Mouse (Mus musculus) limb, embryonic 15.5 days (tissue): Measurements from ENCODE around the gene Zfp69. TPM values are rescaled to one million over a fixed set of nuclear protein-coding genes. Genes with fewer than 3 reads are reported as not detected.

Source experiments
- ATAC-seq: fragments of 200-750 bp; cut with Nextera tagmentation; 2 replicates; pipeline ENCODE4 v1.8.0; 2017; ENCODE audit warnings: low read depth, moderate TSS enrichment; ENCODE audit not compliant: insufficient number of reproducible peaks, low FRiP score, low TSS enrichment
- H3K27ac ChIP-seq: fragments of 300-500 bp; sonication (generic); 2 replicates; pipeline ENCODE4 v1.5.1; 2015; ENCODE audit warnings: moderate library complexity, mild to moderate bottlenecking, inconsistent platforms
- H3K27me3 ChIP-seq: fragments of 300-500 bp; sonication (generic); 2 replicates; pipeline ENCODE4 v1.6.1; 2015; ENCODE audit warnings: inconsistent platforms
- H3K36me3 ChIP-seq: fragments of 300-500 bp; sonication (generic); 2 replicates; pipeline ENCODE4 v1.6.1; 2015; ENCODE audit warnings: inconsistent platforms
- H3K4me1 ChIP-seq: fragments of 300-500 bp; sonication (generic); 2 replicates; pipeline ENCODE4 v1.6.1; 2015; ENCODE audit warnings: inconsistent platforms
- H3K4me2 ChIP-seq: fragments of 300-500 bp; sonication (generic); 2 replicates; pipeline ENCODE4 v1.6.1; 2015; ENCODE audit warnings: mild to moderate bottlenecking, inconsistent platforms
- H3K4me3 ChIP-seq: fragments of 300-500 bp; sonication (generic); 2 replicates; pipeline ENCODE4 v1.5.1; 2015; ENCODE audit warnings: mild to moderate bottlenecking, inconsistent platforms
- H3K9ac ChIP-seq: fragments of 300-500 bp; sonication (generic); 2 replicates; pipeline ENCODE4 v1.6.1; 2015; ENCODE audit warnings: inconsistent platforms
- H3K9me3 ChIP-seq: fragments of 300-500 bp; sonication (generic); 2 replicates; pipeline ENCODE4 v1.6.1; 2016; ENCODE audit warnings: inconsistent platforms
- WGBS: fragments of 180-500 bp; shearing (Covaris S2); methylation state at CpG from one replicate; pipeline ENCODE4 v1.1.7; 2015; 5-methylcytosine and 5-hydroxymethylcytosine counted together
- polyA plus RNA-seq: library from polyadenylated mRNA; unstranded; fragments of >200 nt; fragmentation: Nextera tagmentation; extraction: Ambion mirVana; gene quantifications from 2 replicates; pipeline ENCODE4 v1.2.1, GENCODE M21; 2015

The Zfp69 gene
- polyA plus RNA-seq, 1 experiment from 2014 or later: 8.2 TPM

- no peaks in the 10 kb centered on the region for H3K27me3 ChIP-seq
- H3K4me3 ChIP-seq: no peak overlapping the region
- peaks cover 2% of the 10 kb centered on the region; the same call in 1 of the 2 replicates for H3K4me1 ChIP-seq
- no peak overlapping the region for H3K4me2 ChIP-seq
- H3K9me3 ChIP-seq: peaks cover 4% of the 10 kb centered on the region; the same call in 1 of the 2 replicates
- no peak overlapping the region for H3K9ac ChIP-seq
- WGBS: 95% methylated on average over 8 of the region's 8 CpGs
- H3K27ac ChIP-seq: no peak overlapping the region
- peaks cover 31% of the 10 kb centered on the region for H3K36me3 ChIP-seq
- no peak for ATAC-seq
Observed at GRCm38 (mm10) chr4:120921461-120921860, 30.0 kb downstream of the Zfp69 start.

- Histone ChIP-seq H3K4me1 (no peaks in the 10 kb centered on the region), H3K9ac (no peak overlapping the region), H3K4me2 (no peak overlapping the region), H3K27ac (no peak overlapping the region), H3K4me3 (no peak overlapping the region), H3K9me3 (no peaks in the 10 kb centered on the region), H3K36me3 (peaks cover 2% of the 10 kb centered on the region; the same call in 1 of the 2 replicates), H3K27me3 (no peaks in the 10 kb centered on the region)
- no peak for ATAC-seq
- WGBS: 60% methylated on average over 4 of the region's 4 CpGs
Observed at GRCm38 (mm10) chr4:120914501-120914900, 37.0 kb downstream of the Zfp69 start.

- Histone ChIP-seq H3K9ac (no peak overlapping the region), H3K27me3 (no peaks in the 10 kb centered on the region), H3K4me3 (no peak overlapping the region), H3K27ac (no peak overlapping the region), H3K36me3 (no peaks in the 10 kb centered on the region), H3K4me1 (no peaks in the 10 kb centered on the region), H3K4me2 (no peak overlapping the region), H3K9me3 (no peaks in the 10 kb centered on the region)
- no peak for ATAC-seq
- WGBS: 61% methylated on average over 1 of the region's 1 CpGs
Observed at GRCm38 (mm10) chr4:120913861-120914260, 37.6 kb downstream of the Zfp69 start.

GRCm38 (mm10) chr4:120913443-120913842, 38.1 kb downstream of the Zfp69 start:
- H3K9ac ChIP-seq: no peak overlapping the region
- no peak overlapping the region for H3K4me2 ChIP-seq
- no peaks in the 10 kb centered on the region for H3K9me3 ChIP-seq
- no peak overlapping the region for H3K4me3 ChIP-seq
- no peak overlapping the region for H3K27ac ChIP-seq
- H3K27me3 ChIP-seq: no peaks in the 10 kb centered on the region
- no peaks in the 10 kb centered on the region for H3K4me1 ChIP-seq
- ATAC-seq: no peak
- no peaks in the 10 kb centered on the region for H3K36me3 ChIP-seq
- 69% methylated on average over 8 of the region's 8 CpGs for WGBS

- H3K4me2 ChIP-seq: no peak overlapping the region
- H3K27me3 ChIP-seq: no peaks in the 10 kb centered on the region
- H3K4me3 ChIP-seq: no peak overlapping the region
- H3K9me3 ChIP-seq: no peaks in the 10 kb centered on the region
- H3K4me1 ChIP-seq: no peaks in the 10 kb centered on the region
- ATAC-seq: no peak
- H3K36me3 ChIP-seq: no peaks in the 10 kb centered on the region
- H3K27ac ChIP-seq: no peak overlapping the region
- WGBS: 42% methylated on average over 4 of the region's 4 CpGs
- H3K9ac ChIP-seq: no peak overlapping the region
Observed at GRCm38 (mm10) chr4:120912866-120913265, 38.6 kb downstream of the Zfp69 start.

- Histone ChIP-seq H3K4me2 (no peak overlapping the region), H3K4me3 (no peak overlapping the region)
- 79% methylated on average over 6 of the region's 6 CpGs for WGBS
Observed at GRCm38 (mm10) chr4:120911086-120911485, 40.4 kb downstream of the Zfp69 start.

GRCm38 (mm10) chr4:120909558-120910150, 41.8 kb downstream of the Zfp69 start:
- no peaks in the 10 kb centered on the region for H3K9me3 ChIP-seq
- no peak overlapping the region for H3K9ac ChIP-seq
- H3K4me3 ChIP-seq: no peak overlapping the region
- H3K27me3 ChIP-seq: no peaks in the 10 kb centered on the region
- H3K36me3 ChIP-seq: no peaks in the 10 kb centered on the region
- H3K4me1 ChIP-seq: no peaks in the 10 kb centered on the region
- no peak for ATAC-seq
- H3K27ac ChIP-seq: no peak overlapping the region
- 28% methylated on average over 15 of the region's 15 CpGs for WGBS
- H3K4me2 ChIP-seq: no peak overlapping the region

More at GRCm38 (mm10) chr4:120911086-120911485, 40.4 kb downstream of the Zfp69 start:
- Histone ChIP-seq H3K9me3 (no peaks in the 10 kb centered on the region), H3K27me3 (no peaks in the 10 kb centered on the region), H3K36me3 (no peaks in the 10 kb centered on the region), H3K27ac (no peak overlapping the region), H3K9ac (no peak overlapping the region), H3K4me1 (no peaks in the 10 kb centered on the region)
- no peak for ATAC-seq

- 69% methylated on average over 5 of the region's 5 CpGs for WGBS
- Histone ChIP-seq H3K9ac (no peak overlapping the region), H3K27me3 (no peaks in the 10 kb centered on the region), H3K36me3 (no peaks in the 10 kb centered on the region), H3K4me1 (no peaks in the 10 kb centered on the region), H3K9me3 (no peaks in the 10 kb centered on the region), H3K27ac (no peak overlapping the region), H3K4me3 (no peak overlapping the region), H3K4me2 (no peak overlapping the region)
- ATAC-seq: no peak
Observed at GRCm38 (mm10) chr4:120905644-120906043, 45.9 kb downstream of the Zfp69 start.

GRCm38 (mm10) chr4:120904533-120904932, 47.0 kb downstream of the Zfp69 start:
- H3K27ac ChIP-seq: no peak overlapping the region
- H3K9ac ChIP-seq: no peak overlapping the region
- no peaks in the 10 kb centered on the region for H3K9me3 ChIP-seq
- no peaks in the 10 kb centered on the region for H3K27me3 ChIP-seq
- H3K4me1 ChIP-seq: no peaks in the 10 kb centered on the region
- no peak for ATAC-seq
- H3K4me3 ChIP-seq: no peak overlapping the region
- 75% methylated on average over 4 of the region's 4 CpGs for WGBS
- H3K36me3 ChIP-seq: no peaks in the 10 kb centered on the region
- no peak overlapping the region for H3K4me2 ChIP-seq

GRCm38 (mm10) chr4:120895810-120896584, 55.5 kb downstream of the Zfp69 start:
- Histone ChIP-seq H3K9me3 (no peaks in the 10 kb centered on the region), H3K27ac (no peak overlapping the region), H3K4me2 (no peak overlapping the region), H3K36me3 (no peaks in the 10 kb centered on the region), H3K27me3 (no peaks in the 10 kb centered on the region), H3K4me3 (no peak overlapping the region), H3K4me1 (no peaks in the 10 kb centered on the region; the same call in 1 of the 2 replicates), H3K9ac (no peak overlapping the region)
- no peak for ATAC-seq
- WGBS: 71% methylated on average over 7 of the region's 7 CpGs

GRCm38 (mm10) chr4:120895226-120895625, 56.3 kb downstream of the Zfp69 start:
- no peaks in the 10 kb centered on the region for H3K27me3 ChIP-seq
- no peaks in the 10 kb centered on the region; the same call in 1 of the 2 replicates for H3K4me1 ChIP-seq
- WGBS: 82% methylated on average over 7 of the region's 7 CpGs
- H3K27ac ChIP-seq: no peak overlapping the region
- no peak overlapping the region for H3K9ac ChIP-seq
- H3K9me3 ChIP-seq: no peaks in the 10 kb centered on the region
- H3K4me2 ChIP-seq: no peak overlapping the region
- no peak for ATAC-seq
- H3K4me3 ChIP-seq: no peak overlapping the region
- no peaks in the 10 kb centered on the region for H3K36me3 ChIP-seq

- H3K36me3 ChIP-seq: no peaks in the 10 kb centered on the region
- no peak overlapping the region for H3K9ac ChIP-seq
- no peak overlapping the region for H3K27ac ChIP-seq
- WGBS: 73% methylated on average over 11 of the region's 11 CpGs
- no peak overlapping the region for H3K4me3 ChIP-seq
- H3K27me3 ChIP-seq: no peaks in the 10 kb centered on the region
- no peaks in the 10 kb centered on the region; the same call in 1 of the 2 replicates for H3K4me1 ChIP-seq
- no peak overlapping the region for H3K4me2 ChIP-seq
- no peak for ATAC-seq
- no peaks in the 10 kb centered on the region for H3K9me3 ChIP-seq
Observed at GRCm38 (mm10) chr4:120894584-120894983, 56.9 kb downstream of the Zfp69 start.
